Mouse (Mus musculus): ENCODE measurements around the gene Cog4.
A peak's percentile ranks its signal among the peaks of the same experiment; 100 is the strongest.
"Not testable (repeated sequence)": the region's sequence is repeated elsewhere in the genome, so short reads cannot be mapped to it uniquely, and the experiment has no call there.

Gene Cog4

DNA sequence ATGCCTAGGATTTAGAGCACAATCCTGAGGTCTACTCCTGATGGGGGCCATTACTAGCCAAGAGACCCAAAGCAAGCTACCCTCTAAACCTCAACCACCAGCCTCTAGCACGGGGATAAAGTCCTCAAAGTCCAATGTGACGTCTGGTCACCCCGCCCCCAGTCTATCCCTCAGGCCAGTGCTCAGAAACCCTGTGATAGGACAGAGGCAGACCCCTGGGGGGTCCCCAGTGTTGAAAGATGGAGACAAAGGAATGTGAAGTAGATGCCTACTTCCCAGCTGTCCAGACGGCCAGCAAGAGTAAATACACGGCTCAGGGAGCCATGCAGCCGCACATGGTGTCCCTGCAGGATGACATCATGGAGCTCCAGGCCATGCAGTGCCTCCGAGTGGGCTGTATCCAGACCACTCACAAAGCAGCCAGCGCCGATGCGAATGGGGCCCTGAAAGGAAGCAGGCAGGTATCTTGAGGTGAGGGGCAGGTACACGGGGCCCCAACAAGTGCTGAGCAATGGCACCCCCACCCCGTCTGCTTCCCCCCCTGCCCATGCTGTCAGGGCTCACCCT is 43.6 kb downstream of the Cog4 start:
- no peak for DNase-seq (ENCODE audit: low read depth, low spot score)

DNA sequence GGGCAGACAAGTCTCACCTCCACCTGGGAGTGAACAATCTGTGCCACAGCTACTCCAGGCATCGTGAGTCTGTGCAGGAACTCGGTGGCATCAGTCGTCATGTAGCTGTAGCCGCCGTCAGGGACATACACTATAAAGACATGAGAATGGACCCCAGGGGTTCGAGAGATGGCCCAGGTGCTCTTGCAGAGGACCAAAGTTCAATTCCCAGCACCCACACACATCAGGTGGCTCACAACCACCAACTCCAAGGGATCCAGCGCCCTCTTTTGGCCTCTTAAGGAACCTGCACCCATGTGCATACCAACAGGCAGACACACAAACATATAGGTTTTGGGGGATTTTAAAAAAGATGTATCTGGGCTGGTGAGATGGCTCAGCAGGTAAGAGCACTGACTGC is 45.6 kb downstream of the Cog4 start:
- DNase-seq (ENCODE audit: low read depth, low spot score): no peak

DNA sequence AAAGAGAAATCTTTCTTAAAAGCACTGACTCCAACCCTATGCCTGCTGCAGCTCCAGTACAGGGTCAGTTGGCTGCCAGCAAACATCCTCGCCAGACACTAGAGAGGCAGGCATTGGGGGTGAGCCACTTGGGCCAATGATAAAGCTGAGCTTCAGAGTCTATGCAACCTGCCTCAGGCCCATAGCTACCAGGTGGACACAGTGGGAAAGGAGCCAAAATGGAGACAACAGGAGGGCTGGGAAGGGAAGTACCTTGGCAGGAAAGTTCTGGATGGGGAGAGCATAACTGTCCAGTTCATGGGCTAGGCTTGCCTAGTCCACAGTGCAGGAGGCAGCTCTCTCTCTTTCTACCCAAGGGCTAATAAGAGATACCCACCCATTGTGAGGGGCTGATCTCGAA is 46.5 kb downstream of the Cog4 start:
- no peak for DNase-seq (ENCODE audit: low read depth, low spot score)

DNA sequence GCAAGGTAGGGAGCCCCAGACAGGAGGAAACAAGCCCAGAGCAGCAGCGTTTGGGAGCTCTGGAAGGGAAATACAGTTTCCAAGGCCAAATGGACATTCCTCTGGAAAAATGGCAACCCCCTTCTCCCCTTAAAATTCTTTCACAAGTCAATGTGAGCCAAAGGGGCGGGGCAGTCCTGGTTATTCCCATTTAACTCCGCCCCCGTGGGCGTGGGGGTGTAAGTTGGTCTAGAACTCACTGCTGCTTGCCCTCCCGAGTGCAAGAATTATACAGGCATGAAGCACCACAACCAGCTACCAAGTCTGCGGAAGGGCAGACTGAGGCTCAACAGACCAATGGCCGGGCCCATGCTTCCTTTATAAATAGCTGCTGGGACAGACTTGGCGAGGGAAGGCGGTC is 48.5 kb downstream of the Cog4 start:
- no peak for DNase-seq (ENCODE audit: low read depth, low spot score)

DNA sequence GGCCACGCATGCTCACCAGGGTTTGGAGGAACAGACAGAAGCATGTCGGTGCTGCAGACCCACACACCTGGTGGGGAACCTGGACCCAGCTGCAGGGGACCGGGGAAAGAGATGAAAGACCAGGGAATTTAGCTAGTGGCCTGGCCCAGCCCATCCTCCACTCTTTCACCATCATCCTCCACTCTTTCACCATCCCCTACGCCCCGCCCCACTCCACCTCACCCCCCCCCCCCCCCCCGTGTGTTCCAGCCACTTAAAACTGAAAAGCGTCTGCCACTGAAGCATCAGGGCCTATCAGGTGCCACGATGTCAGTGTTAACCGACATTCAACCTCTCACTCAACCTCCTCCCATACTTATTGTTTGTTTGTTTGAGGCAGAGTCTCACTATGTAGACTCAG is 48.9 kb downstream of the Cog4 start:
- DNase-seq (ENCODE audit: low read depth, low spot score): no peak

DNA sequence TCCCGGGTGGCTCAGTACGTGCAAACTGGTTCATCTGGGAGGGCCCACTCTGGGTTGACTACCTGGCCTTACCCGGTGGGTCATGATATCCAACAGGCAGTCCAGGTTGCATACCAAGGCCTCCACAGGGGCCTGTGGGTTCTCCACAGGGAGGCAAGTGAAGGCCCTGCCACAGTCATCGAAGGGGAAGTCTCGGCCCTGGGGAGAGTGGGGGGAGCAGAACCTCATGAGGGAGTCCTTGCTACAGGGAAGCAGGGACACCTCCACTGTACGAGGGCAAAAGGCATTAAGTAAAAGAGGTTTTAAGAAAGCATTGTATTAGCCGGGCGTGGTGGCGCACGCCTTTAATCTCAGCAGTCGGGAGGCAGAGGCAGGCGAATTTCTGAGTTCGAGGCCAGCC is 49.4 kb downstream of the Cog4 start:
- no peak for DNase-seq (ENCODE audit: low read depth, low spot score)

DNA sequence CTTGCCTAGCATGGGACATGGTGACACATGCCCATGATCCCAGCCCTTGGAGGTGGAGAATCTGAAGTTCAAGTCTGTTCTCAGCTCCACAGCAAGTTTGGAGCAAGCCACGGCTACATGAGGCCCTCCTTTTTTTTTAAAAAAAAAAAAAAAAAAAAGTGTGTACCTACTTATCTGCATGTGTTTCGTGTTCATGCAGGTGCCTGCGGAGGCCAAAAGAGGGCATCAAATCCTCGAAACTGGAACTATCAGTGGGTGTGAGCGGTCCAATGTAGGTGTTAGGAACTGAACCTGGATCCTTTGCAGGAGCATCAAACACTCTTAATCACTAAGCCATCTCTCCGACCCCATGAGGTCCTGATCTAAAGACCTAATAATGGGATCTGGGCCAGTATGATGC is 51.1 kb downstream of the Cog4 start:
- no peak for DNase-seq (ENCODE audit: low read depth, low spot score)

DNA sequence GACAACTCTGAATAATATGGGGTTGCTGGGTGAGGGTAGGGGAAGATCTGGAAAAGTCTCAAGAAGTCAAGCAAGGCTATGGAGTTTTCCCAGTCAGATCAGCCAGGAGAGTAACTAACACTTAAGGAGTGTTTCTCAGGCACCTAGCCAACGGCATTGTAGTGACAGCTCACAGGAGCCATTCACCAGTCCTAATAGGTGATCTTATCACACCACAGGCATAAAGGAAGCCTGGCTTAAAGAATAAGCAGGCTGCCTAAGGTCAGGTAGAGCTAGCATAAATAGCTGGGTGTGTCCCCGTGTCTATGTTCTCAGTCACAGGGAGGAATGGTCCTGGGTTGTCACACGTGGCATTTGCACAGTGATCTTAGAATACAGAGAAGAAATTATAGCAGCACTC is 54.7 kb downstream of the Cog4 start:
- no peak for DNase-seq (ENCODE audit: low read depth, low spot score)

DNA sequence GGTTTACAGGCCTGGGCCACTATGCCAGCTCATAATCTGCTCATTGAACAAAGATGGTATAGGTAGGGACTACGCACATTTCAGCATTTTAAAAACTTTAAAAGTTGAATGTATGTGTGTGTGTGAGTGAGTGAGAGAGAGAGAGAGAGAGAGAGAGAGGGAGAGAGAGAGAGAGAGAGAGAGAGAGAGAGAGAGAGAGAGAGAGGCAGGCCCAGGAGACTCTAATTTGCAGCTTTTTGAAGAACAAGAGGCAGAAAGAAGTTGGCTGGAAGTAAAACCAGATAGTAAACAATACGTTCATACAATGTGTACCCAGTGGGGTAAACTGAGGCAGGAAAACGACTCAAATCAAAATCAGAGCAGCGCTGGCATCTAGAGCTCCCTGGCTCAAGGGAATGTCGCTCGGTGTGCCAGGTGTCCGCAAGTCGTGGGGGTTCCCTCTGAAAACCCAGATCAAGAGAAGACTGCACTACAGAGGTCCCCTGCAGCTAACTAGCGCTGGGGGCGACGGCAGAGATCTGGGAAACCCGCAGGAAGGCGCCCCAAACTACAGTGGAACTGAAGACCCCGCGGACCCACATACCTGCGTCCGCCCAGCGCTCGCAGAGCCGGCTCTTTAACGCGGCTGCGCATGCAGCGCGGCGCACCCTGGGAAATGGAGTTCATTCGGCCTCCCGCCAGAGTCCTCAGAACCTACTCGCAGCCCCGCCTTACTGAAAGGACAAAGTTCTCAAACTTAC is 55.6 kb downstream of the Cog4 start, which contains the start of gene Fuk:
Fuk (minus strand) TSS at position 650 of the 740 bp plus-strand sequence.
- peak; percentile 82 for DNase-seq (ENCODE audit: low read depth, low spot score)

DNA sequence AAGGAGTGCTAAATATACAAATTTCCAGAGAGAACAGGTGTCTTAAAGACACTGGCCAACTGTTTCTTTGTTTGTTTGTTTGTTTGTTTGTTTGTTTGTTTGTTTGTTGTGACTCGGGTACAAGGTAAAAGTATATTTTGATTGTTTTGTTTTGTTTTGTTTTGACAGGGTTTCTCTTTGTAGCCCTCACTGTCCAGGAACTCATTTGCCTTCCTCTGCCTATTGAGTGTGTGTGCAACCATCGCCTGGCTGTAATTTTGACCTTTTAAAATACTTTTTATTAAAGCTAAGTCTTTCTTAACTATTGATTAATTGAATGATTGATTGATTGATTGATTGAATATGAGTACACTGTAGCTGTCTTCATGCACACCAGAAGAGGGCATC is 56.2 kb downstream of the Cog4 start:
- no peak for DNase-seq (ENCODE audit: low read depth, low spot score)

DNA sequence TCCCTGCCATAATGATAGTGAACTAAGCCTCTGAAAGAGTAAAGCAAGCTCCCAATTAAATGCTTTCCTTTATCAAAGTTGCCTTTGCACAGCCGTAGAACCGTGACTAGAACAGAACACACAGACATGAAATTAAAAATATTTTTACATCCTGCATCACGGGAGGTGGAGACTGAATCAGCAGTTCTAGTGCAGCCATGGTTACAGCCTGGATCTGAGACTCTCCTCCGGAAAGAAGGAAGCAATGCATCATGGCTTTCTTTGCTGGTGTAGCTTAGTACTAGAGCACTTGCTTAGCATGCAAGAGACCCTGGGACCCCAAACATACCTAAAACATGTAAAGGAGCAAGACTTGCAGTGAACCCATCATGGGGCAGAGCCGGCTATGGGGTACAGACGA is 59.0 kb downstream of the Cog4 start:
- DNase-seq (ENCODE audit: low read depth, low spot score): no peak

DNA sequence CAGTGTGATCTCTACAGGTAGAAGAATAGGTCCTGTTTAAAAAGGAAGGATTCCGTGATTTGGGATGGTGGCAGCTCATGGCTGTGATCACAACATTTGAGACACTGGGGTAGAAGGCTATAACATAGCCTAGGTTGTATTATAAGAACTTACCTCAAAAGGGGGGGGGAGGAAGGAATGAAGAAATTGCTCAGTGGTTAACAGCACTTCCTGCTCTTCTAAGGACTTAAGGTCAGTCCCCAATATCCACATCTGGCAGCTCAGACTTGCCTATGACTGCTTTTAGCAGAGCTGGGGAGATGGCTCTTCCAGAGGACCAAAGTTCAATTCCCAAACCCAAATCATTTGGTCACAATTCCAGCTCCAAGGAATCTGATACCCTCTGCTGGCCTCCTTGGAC is 60.3 kb downstream of the Cog4 start:
- no peak for DNase-seq (ENCODE audit: low read depth, low spot score)

DNA sequence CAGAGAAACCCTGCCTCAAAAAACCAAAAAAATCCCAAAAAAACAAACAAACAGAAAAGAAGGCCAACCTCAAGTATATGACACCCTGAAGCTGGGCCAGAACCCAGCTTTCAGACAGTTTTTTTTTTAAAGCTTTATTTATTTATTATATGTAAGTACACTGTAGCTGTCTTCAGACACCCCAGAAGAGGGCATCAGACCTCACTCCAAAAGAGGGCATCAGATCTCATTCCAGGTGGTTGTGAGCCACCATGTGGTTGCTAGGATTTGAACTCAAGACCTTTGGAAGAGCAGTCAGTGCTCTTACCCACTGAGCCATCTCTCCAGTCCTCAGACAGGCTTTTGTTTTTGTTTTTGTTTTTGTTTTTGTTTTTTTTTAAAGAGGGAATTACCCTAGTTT is 63.5 kb downstream of the Cog4 start:
- not testable (repeated sequence) for DNase-seq (ENCODE audit: low read depth, low spot score)

DNA sequence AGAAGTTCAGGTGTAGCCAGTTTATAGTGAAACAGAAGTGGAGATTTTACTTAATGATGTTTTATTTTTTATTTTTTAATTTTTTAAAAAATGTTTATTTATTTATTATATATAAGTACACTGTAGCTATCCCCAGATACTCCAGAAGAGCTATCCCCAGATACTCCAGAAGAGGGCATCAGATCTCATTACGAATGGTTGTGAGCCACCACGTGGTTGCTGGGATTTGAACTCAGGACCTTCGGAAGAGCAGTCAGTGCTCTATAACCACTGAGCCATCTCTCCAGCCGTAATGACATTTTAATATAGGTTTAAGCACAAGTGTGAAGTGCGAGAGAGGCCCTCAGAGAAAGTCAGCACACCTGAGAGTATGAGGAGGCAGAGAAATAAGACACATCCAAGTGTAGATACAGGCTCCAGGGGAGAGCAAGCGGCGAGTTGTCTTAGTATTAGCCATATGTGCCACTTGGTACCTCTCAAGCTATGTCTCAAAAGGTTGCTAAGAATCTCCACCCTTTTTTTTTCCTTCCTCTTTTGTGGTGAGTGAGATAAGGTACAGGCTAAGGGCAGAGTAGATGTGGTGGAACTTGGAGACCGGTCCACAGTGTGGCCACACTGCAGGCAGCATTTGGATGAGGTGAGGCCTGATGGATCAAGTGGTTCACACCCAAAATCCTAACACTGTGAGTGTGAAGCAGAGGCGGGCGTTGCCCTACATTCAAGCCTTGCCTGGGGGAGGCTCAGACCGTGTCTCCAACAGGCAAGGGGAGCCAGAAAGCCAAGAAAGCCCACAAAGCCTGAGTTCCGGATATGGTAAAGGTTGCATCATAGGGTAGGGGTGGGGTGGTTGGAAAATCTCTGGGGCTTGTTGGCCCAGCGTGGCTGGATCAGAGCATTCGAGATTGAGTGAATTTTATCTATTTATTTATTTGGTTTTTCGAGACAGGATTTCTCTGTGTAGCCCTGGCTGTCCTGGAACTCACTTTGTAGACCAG is 65.5 kb downstream of the Cog4 start:
- DNase-seq (ENCODE audit: low read depth, low spot score): no peak

DNA sequence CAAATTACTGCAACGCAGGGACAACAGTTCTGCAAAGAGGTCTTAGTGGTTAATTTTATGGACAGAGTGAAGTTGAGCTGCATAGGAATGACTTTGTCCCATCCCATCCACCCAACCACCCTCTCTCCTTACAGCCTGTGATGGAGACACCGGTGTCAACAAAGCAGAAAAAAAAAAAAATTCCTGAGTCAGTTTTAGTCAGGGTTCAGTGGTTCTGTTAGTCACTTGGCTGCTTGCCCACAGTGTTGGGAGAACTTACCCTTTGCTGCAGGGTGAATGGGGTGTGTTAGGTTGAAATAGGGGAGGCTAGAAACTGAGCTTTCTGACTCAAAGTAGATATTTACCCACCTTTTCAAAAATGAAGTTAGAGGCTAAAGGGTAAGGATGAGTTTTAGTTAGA is 71.0 kb downstream of the Cog4 start:
- DNase-seq (ENCODE audit: low read depth, low spot score): no peak

DNA sequence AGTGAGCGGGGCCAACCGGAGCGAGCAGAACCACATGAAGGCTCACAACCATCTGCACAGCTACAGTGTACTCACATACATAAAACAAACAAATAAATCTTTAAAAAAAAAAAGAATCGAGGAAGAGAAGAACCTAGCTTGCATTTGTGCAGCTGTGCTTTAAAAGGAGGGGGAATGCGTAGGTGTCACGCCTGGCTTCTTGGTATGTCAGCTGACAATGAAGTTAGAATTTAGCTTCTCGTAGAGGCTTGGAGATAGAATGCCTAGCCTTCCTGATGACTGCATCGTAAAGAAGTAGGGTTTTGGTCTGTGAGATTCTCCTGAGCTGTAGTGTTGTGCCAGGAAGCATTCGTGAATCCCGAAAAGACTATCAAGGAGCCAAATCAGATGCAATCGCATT is 71.6 kb downstream of the Cog4 start:
- no peak for DNase-seq (ENCODE audit: low read depth, low spot score)

DNA sequence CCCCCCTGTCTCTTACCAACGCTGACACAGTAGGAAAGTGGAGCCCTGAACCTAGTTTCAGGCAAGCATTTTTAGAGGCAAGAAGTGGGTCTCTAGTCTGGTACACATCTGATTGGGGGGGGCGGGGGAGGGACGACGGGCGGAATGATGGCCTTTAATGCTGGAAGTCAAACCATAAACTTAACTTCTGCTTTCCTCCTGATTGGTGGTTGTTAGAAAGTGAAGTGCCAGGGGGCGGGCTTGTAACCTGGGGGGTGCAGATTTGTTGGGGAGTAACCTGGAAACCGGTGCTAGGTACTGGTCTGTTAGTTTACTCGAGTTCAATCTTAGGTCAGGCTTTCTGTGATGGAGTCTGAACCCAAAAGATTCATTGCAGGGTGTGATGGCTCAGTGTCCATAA is 72.1 kb downstream of the Cog4 start:
- no peak for DNase-seq (ENCODE audit: low read depth, low spot score)

DNA sequence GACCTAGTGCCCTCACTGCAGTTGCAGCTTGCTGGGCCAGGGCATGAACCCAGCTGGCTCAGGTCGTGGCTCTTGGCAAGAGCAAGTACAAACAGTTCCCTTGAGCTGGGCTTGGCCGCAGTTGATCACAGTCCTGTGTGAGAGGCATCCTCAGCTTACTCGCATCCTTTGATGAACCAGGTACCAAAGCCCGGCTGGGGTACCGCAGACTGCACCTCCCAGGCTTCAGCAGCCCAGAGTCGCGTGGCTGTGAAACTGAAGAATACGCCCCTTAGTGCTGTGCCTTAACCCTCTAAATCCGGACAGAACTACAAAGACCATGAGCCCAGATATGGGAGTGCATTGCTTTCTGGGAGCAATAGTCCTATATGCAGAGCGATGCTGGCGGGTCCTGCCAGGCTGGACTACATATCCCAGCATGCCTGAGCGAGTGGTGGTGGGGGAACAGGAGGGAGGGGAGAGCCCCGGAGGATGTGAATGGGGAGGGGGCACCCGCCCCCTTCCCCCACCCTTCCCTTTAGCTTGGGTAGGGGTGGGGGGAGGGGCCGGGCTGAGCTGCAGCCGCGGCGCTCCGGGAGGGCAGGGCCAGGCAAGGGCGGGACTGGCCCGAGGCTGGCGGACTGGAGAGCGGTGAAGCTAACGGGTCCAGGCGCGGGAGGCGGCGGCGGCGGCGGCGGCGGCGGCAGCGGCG is 73.1 kb downstream of the Cog4 start, which contains the start of gene St3gal2:
St3gal2 (plus strand) TSS at position 582 of the 691 bp plus-strand sequence.
- peak; percentile 97 for DNase-seq (ENCODE audit: low read depth, low spot score)

DNA sequence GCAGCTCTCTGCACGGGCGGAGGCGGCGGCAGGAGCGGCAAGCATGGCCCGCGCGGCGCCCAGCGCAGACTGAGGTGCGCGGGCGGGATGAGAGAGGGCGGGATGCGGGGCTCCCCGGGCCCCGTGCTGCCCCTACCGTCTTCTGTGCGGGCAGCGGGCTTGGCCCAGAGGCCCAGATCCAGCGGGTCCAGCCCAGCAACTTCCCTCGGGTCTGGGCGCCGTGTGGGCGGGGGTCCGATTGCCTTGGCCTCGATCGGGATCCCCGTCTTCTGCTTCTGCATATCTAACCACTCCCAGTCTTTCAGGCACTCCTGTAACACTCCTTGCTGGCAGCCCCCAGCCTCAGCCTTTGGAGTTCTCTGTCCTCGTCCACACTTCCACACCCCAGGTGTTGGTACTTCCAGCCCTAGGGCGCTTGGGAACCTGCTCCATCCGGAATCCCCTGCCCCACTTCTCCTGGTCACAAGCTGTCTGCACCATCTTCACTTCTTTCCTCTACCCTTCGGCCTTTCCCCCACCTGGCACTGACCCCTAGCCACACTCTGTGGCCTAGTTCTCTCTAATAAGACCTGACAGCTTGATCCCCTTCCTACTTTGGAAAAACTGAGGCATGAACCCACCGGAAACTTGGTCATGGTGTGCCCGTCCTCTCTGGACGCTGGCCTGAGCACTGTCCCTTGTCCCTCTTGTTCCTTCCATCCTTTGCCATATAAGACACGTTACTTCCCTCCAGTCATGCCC is 73.8 kb downstream of the Cog4 start:
- peak; percentile 20 for DNase-seq (ENCODE audit: low read depth, low spot score)

DNA sequence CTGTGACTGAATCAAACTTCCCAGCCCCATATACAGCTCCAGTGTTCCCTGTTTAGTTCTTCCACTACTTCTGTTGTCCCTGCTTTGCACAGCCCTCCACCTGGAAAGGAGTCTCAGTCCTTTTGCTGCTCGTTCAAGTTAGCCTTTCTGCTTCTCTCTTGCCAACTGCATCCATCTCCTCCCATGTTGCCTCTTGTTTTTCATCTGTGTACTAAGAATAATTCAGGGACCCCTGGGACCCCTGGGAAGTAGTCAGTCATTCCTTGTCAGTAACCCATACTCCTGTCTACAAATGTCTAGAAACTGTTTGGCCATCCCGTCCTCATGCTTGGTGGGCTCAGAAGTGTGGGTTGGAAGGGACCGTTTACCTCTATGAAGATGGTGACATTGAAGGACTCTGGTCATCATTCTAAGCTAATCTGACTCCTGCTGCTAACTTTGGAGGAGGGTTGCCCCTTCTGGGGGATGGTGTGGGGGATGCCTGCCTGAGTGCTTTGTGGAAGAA is 74.4 kb downstream of the Cog4 start:
- DNase-seq (ENCODE audit: low read depth, low spot score): no peak

All from forelimb bud, embryonic 11.5 days (tissue).